Mouse (Mus musculus) kidney, adult 2 months (tissue): Measurements from ENCODE around the gene Zfp457. TPM values are rescaled to one million over a fixed set of nuclear protein-coding genes. Genes with fewer than 3 reads are reported as not detected.

Experiments
- DNase-seq: peaks from one replicate; pipeline ENCODE4 v3.0.0; 2021
- H3K27ac ChIP-seq: fragments of 200-500 bp; 2 replicates; pipeline ENCODE4 v1.5.1; 2012; ENCODE audit warnings: low read depth, low read length, control low read depth, inconsistent platforms; ENCODE audit not compliant: insufficient read depth
- H3K27me3 ChIP-seq: fragments of 200-500 bp; replicated peaks from 2 replicates; pipeline ENCODE4 v1.6.1; 2012; ENCODE audit warnings: mild to moderate bottlenecking, moderate library complexity, low read length, inconsistent platforms; ENCODE audit not compliant: control insufficient read depth, insufficient read depth
- H3K36me3 ChIP-seq: fragments of 200-500 bp; 2 replicates; pipeline ENCODE4 v1.6.1; 2012; ENCODE audit warnings: mild to moderate bottlenecking, moderate library complexity, low read length, inconsistent platforms; ENCODE audit not compliant: control insufficient read depth, insufficient read depth
- H3K4me1 ChIP-seq: fragments of 200-500 bp; 2 replicates; pipeline ENCODE4 v1.6.1; 2011; ENCODE audit warnings: low read length; ENCODE audit not compliant: control insufficient read depth, insufficient read depth
- H3K4me3 ChIP-seq: fragments of 200-500 bp; 2 replicates; pipeline ENCODE4 v1.5.1; 2011; ENCODE audit warnings: mild to moderate bottlenecking, low read depth, low read length, control low read depth; ENCODE audit not compliant: insufficient read depth
- CTCF ChIP-seq: fragments of 200-500 bp; conservative IDR thresholded peaks from 2 replicates; pipeline ENCODE4 v1.5.1; 2011; ENCODE audit warnings: low read depth, mild to moderate bottlenecking, control low read depth, low read length, moderate library complexity, mixed read lengths; ENCODE audit not compliant: insufficient read depth, insufficient read length
- POLR2A ChIP-seq: fragments of 200-500 bp; IDR thresholded peaks from one replicate; pipeline ENCODE4 v1.6.1; 2011; ENCODE audit warnings: low read depth, low read length, control low read depth
- WGBS: fragments of 180-500 bp; shearing (Covaris S2); methylation state at CpG from one replicate; pipeline ENCODE4 v1.1.7; 2018; 5-methylcytosine and 5-hydroxymethylcytosine counted together
- polyA plus RNA-seq: library from polyadenylated mRNA; depleted of rRNA; stranded (reverse); fragments of >200 nt; gene quantifications from 2 replicates; pipeline ENCODE4 v1.2.3, GENCODE M21; 2012; rRNA removed

The Zfp457 gene
- polyA plus RNA-seq, 1 experiment = 2.1 TPM

- Histone ChIP-seq H3K27me3 (no peaks in the 10 kb centered on the region), H3K4me1 (no peaks in the 10 kb centered on the region), H3K4me3 (peak overlapping the region; percentile 99), H3K36me3 (no peaks in the 10 kb centered on the region), H3K27ac (peak overlapping the region; percentile 81; the same call in 1 of the 2 replicates)
- DNase-seq = peak; percentile 92
- no peak for TF ChIP-seq POLR2A
- TF ChIP-seq CTCF = no peak
- 5% methylated on average over 18 of the region's 18 CpGs for whole genome bisulfite sequencing
These were observed 37.5 kb downstream of the Zfp457 start for GRCm38 (mm10) chr13:67268568-67269369.

Other genes starting within 250 kb of the Zfp457 start
- gene Zfp712, start 245.3 kb downstream of the Zfp457 start, polyA plus RNA-seq = 0.16 and 0.19 TPM in 2 replicates
- gene Zfp708, start 208.5 kb downstream of the Zfp457 start, polyA plus RNA-seq = 0.15 and 0.48 TPM in 2 replicates
- gene Gm28557, start 197.9 kb downstream of the Zfp457 start, polyA plus RNA-seq = 4.0 and 5.0 TPM in 2 replicates
- 0.31 and 0.53 TPM in 2 replicates for gene Rslcan18, start 190.2 kb downstream of the Zfp457 start, polyA plus RNA-seq
- 0.31 and 0.39 TPM in 2 replicates for gene Zfp759, start 184.8 kb downstream of the Zfp457 start, polyA plus RNA-seq
- gene Rsl1, start 133.3 kb downstream of the Zfp457 start, polyA plus RNA-seq = 2.4 and 3.0 TPM in 2 replicates
- 0.12 and 0.36 TPM in 2 replicates for gene Zfp455, start 112.0 kb downstream of the Zfp457 start, polyA plus RNA-seq
- 0.53 and 0.61 TPM in 2 replicates for gene Zfp458, start 28.0 kb downstream of the Zfp457 start, polyA plus RNA-seq
- 0.65 and 0.78 TPM in 2 replicates for gene Zfp595, start 26.1 kb upstream of the Zfp457 start, polyA plus RNA-seq
- 0.20 TPM in 1 of 2 replicates, not detected in the other for gene Gm28044, start 54.1 kb upstream of the Zfp457 start, polyA plus RNA-seq
- 0.23 and 0.47 TPM in 2 replicates for gene Zfp953, start 54.1 kb upstream of the Zfp457 start, polyA plus RNA-seq
- 0.25 TPM in 1 of 2 replicates, not detected in the other for gene Gm28041, start 69.2 kb upstream of the Zfp457 start, polyA plus RNA-seq
- gene Zfp456, start 69.3 kb upstream of the Zfp457 start, polyA plus RNA-seq = 0.15 and 0.31 TPM in 2 replicates
- 1.8 and 3.4 TPM in 2 replicates for gene Zfp429, start 93.3 kb upstream of the Zfp457 start, polyA plus RNA-seq
- gene Zfp459, start 114.9 kb upstream of the Zfp457 start, polyA plus RNA-seq = 0.24 and 0.44 TPM in 2 replicates
- gene Zfp874a, start 145.1 kb upstream of the Zfp457 start, polyA plus RNA-seq = 2.0 and 2.8 TPM in 2 replicates
- 3.5 TPM in 2 replicates for gene Zfp874b, start 177.8 kb upstream of the Zfp457 start, polyA plus RNA-seq
- gene Zfp58, start 194.1 kb upstream of the Zfp457 start, polyA plus RNA-seq = 0.88 and 1.3 TPM in 2 replicates
- gene Gm26965, start 219.7 kb upstream of the Zfp457 start, polyA plus RNA-seq = not detected in 2 replicates
- gene Zfp87, start 219.7 kb upstream of the Zfp457 start, polyA plus RNA-seq = 28.0 and 30.8 TPM in 2 replicates
- gene Zfp748, start 247.3 kb upstream of the Zfp457 start, polyA plus RNA-seq = 2.2 and 3.3 TPM in 2 replicates